Mouse (Mus musculus) heart, postnatal 0 days (tissue): Measurements from ENCODE around the gene Tnfaip3.

ENCODE experiments used
- CTCF ChIP-seq: IDR thresholded peaks from 2 replicates; pipeline ENCODE4 v1.5.1; 2016; ENCODE audit warnings: antibody characterized with exemption, control low read depth, low read depth
- EP300 ChIP-seq: IDR thresholded peaks from 2 replicates; pipeline ENCODE4 v1.6.1; 2016; ENCODE audit warnings: antibody characterized with exemption, low read depth

DNA sequence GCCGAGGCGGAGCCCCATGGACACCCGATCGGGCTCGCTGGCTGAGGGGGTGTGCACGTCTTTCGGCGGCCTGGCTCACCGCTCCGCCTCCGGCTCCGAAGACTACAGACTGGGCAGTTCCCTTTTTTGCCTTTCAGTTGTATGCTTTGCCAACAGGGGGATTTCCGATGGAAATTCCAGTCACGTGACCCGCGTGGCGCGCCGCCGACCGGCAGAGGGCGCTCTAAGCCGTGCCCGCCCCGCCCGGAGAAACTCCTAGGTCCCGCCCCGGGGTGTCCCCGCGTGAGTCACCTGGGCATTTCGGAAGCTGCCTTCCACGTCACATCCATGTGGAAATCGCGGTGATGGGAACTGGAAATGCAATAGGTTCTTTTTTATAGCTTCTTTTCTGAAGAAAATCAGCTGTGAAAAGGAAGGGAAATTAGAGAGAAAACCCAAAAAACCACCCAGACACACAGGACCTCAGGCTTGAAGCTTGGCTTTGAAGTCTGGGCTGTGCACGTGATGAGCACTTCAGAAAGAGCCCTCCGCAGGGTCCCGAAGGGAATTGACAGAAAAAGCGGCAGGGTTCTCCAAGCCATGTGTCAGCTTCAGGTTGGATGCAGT is at the start of gene Tnfaip3:
- peak; percentile 95 for TF ChIP-seq CTCF
- peak; percentile 89 for TF ChIP-seq EP300
